Mouse (Mus musculus) MEL-GATA-1-ER (cell line): ENCODE measurements around the gene Stk38.
A peak's percentile ranks its signal among the peaks of the same experiment; 100 is the strongest.
"Not testable (repeated sequence)": the region's sequence is repeated elsewhere in the genome, so short reads cannot be mapped to it uniquely, and the experiment has no call there.

Experiments used
- DNase-seq: peaks from one replicate; pipeline ENCODE4 v3.0.0-alpha.2; 2012; ENCODE audit warnings: low read depth; ENCODE audit errors: extremely low read depth

Stk38 gene

GRCm38 (mm10) chr17:29007641-29008325, at the start of gene Stk38:
Gene Stk38, minus strand, starts transcription at chr17:29007995.
- peak; percentile 65 for DNase-seq

GRCm38 (mm10) chr17:29057361-29057890, 49.6 kb upstream of the Stk38 start:
- DNase-seq: no peak

GRCm38 (mm10) chr17:29056699-29057151, 48.9 kb upstream of the Stk38 start:
- no peak for DNase-seq

GRCm38 (mm10) chr17:29056207-29056606, 48.4 kb upstream of the Stk38 start:
- DNase-seq: no peak

- DNase-seq: no peak
Observed at GRCm38 (mm10) chr17:29055586-29055985, 47.8 kb upstream of the Stk38 start.

- no peak for DNase-seq
Observed at GRCm38 (mm10) chr17:29054429-29054828, 46.6 kb upstream of the Stk38 start.

GRCm38 (mm10) chr17:29053841-29054240, 46.0 kb upstream of the Stk38 start:
- DNase-seq: no peak

- no peak for DNase-seq
Observed at GRCm38 (mm10) chr17:29053067-29053466, 45.3 kb upstream of the Stk38 start.

- DNase-seq: no peak
Observed at GRCm38 (mm10) chr17:29050791-29051190, 43.0 kb upstream of the Stk38 start.

GRCm38 (mm10) chr17:29049923-29050322, 42.1 kb upstream of the Stk38 start:
- DNase-seq: no peak

- no peak for DNase-seq
Observed at GRCm38 (mm10) chr17:29049508-29049889, 41.7 kb upstream of the Stk38 start.

- no peak for DNase-seq
Observed at GRCm38 (mm10) chr17:29048748-29049507, 41.1 kb upstream of the Stk38 start.

GRCm38 (mm10) chr17:29047697-29048514, 40.1 kb upstream of the Stk38 start:
- DNase-seq: no peak

- no peak for DNase-seq
Observed at GRCm38 (mm10) chr17:29046863-29047262, 39.1 kb upstream of the Stk38 start.

GRCm38 (mm10) chr17:29045741-29046530, 38.1 kb upstream of the Stk38 start:
- DNase-seq: no peak

- DNase-seq: no peak
Observed at GRCm38 (mm10) chr17:29044925-29045319, 37.1 kb upstream of the Stk38 start.

GRCm38 (mm10) chr17:29044146-29044924, 36.5 kb upstream of the Stk38 start:
- no peak for DNase-seq

- DNase-seq: no peak
Observed at GRCm38 (mm10) chr17:29043583-29043982, 35.8 kb upstream of the Stk38 start.

- DNase-seq: no peak
Observed at GRCm38 (mm10) chr17:29042569-29042968, 34.8 kb upstream of the Stk38 start.

- not testable (repeated sequence) for DNase-seq
Observed at GRCm38 (mm10) chr17:29041632-29042031, 33.8 kb upstream of the Stk38 start.
